Mouse (Mus musculus) midbrain, embryonic 11.5 days (tissue): ENCODE data around the gene Slc38a8. TPM values are rescaled to one million over a fixed set of nuclear protein-coding genes. Genes with fewer than 3 reads are reported as not detected.
A peak's percentile ranks its signal among the peaks of the same experiment; 100 is the strongest.

ENCODE experiments used
- ATAC-seq: fragments of 200-750 bp; cut with Nextera tagmentation; 2 replicates; pipeline ENCODE4 v1.8.0; 2017; ENCODE audit warnings: moderate TSS enrichment, moderate library complexity; ENCODE audit not compliant: low FRiP score
- DNase-seq: peaks from one replicate; pipeline ENCODE4 v3.0.0; 2015; ENCODE audit warnings: low spot score; ENCODE audit errors: missing footprints
- H3K27ac ChIP-seq: fragments of 300-500 bp; sonication (generic); 2 replicates; pipeline ENCODE4 v1.5.1; 2014; ENCODE audit warnings: low read depth, low read length
- H3K27me3 ChIP-seq: fragments of 300-500 bp; sonication (generic); 2 replicates; pipeline ENCODE4 v1.6.1; 2014; ENCODE audit warnings: mild to moderate bottlenecking, low read length, moderate library complexity, mixed read lengths; ENCODE audit not compliant: control insufficient read depth, insufficient read depth
- H3K36me3 ChIP-seq: fragments of 300-500 bp; sonication (generic); 2 replicates; pipeline ENCODE4 v1.6.1; 2014; ENCODE audit warnings: mild to moderate bottlenecking, low read length, moderate library complexity, mixed read lengths; ENCODE audit not compliant: control insufficient read depth, insufficient read depth
- H3K4me1 ChIP-seq: fragments of 300-500 bp; sonication (generic); 2 replicates; pipeline ENCODE4 v1.6.1; 2014; ENCODE audit warnings: low read length; ENCODE audit not compliant: control insufficient read depth, insufficient read depth
- H3K4me2 ChIP-seq: fragments of 300-500 bp; sonication (generic); 2 replicates; pipeline ENCODE4 v1.6.1; 2014; ENCODE audit warnings: mild to moderate bottlenecking, moderate library complexity
- H3K4me3 ChIP-seq: fragments of 300-500 bp; sonication (generic); 2 replicates; pipeline ENCODE4 v1.5.1; 2014; ENCODE audit warnings: low read depth, low read length
- H3K9ac ChIP-seq: fragments of 300-500 bp; sonication (generic); 2 replicates; pipeline ENCODE4 v1.6.1; 2014; ENCODE audit warnings: low read length
- H3K9me3 ChIP-seq: fragments of 300-500 bp; sonication (generic); 2 replicates; pipeline ENCODE4 v1.6.1; 2016; ENCODE audit warnings: low read length; ENCODE audit not compliant: control insufficient read depth
- WGBS: fragments of 180-500 bp; shearing (Covaris S2); extraction: QIAGEN DNeasy Blood & Tissue Kit; methylation state at CpG from one replicate; pipeline ENCODE4 v1.1.7; 2014; 5-methylcytosine and 5-hydroxymethylcytosine counted together
- polyA plus RNA-seq: library from polyadenylated mRNA; unstranded; fragments of >200 nt; fragmentation: Nextera tagmentation; extraction: Ambion mirVana; gene quantifications from 2 replicates; pipeline ENCODE4 v1.2.1, GENCODE M21; 2014

Slc38a8 gene
- polyA plus RNA-seq, 1 experiment from 2014 or later: not detected

DNA sequence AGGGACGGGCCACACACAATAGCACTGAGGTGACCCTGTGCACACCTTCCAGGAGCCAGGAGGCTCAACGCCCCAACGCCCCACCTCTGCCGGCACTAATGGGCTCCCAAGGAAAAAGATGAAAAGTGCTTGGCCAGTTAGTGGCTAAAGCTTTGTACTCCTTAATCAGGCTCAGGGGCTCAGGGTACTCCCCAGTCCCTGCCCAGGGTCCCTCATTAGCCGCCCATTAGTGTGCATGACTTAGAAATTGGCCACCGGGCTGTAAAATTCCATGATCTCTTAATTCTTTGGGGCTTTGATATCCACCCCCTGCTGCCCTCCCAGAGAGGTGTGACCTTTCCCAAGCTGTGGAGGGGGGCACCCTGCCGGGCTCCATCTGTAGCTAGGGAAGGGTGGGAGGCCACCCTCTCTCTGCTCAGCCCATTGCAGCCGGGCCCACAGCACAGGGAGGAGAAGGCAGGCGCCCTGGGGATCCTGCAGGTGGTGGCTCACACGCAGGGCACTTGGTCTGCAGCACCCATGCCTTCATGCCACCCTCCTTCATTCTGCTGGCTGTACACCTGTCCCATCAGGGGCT, 1.8 kb upstream of the Slc38a8 start:
- peaks cover 12% of the 10 kb centered on the region for H3K4me1 ChIP-seq

DNA sequence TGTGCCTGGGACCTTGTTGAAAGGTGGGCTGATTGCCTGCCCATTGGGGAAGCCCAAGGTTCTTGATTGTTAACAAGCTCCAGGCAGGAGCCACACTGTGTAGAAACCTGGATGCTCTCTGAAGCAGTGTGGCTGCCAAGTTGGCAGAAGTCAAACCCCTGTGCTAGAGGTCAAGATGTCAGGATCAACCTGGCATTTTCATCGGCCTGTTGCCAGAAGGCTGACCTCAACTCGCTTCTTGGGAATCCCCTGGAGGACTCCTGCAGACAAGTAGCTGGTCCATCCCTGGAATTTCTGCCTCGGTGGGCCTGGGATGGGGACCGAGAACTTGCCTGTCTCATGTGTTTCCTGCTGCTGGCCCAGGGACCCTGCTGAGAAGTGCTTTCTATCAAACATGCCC, 613 bp upstream of the Slc38a8 start:
- Histone ChIP-seq H3K27ac (no peak overlapping the region), H3K4me2 (no peak overlapping the region), H3K4me1 (peaks cover 12% of the 10 kb centered on the region), H3K36me3 (peaks cover under 1% of the 10 kb centered on the region; the same call in 1 of the 2 replicates), H3K4me3 (no peak overlapping the region), H3K9ac (no peak overlapping the region), H3K9me3 (no peaks in the 10 kb centered on the region), H3K27me3 (no peaks in the 10 kb centered on the region)
- no peak for DNase-seq
- 70% methylated on average over 4 of the region's 4 CpGs for WGBS
- ATAC-seq: no peak

More for the DNA sequence above, 1.8 kb upstream of the Slc38a8 start:
- 35% methylated on average over 10 of the region's 10 CpGs for WGBS
- 0 out of 2 replicates have a peak, but pooled peaks have one; percentile 17 for ATAC-seq
- no peaks in the 10 kb centered on the region for H3K27me3 ChIP-seq
- peaks cover 3% of the 10 kb centered on the region; the same call in 1 of the 2 replicates for H3K36me3 ChIP-seq
- DNase-seq: no peak
- no peak overlapping the region for H3K4me3 ChIP-seq
- H3K9me3 ChIP-seq: no peaks in the 10 kb centered on the region
- H3K27ac ChIP-seq: no peak overlapping the region
- no peak overlapping the region for H3K4me2 ChIP-seq
- no peak overlapping the region for H3K9ac ChIP-seq

- H3K4me3 ChIP-seq: no peak overlapping the region
- WGBS: 84% methylated on average over 2 of the region's 2 CpGs
- H3K4me2 ChIP-seq: no peak overlapping the region
- no peaks in the 10 kb centered on the region for H3K27me3 ChIP-seq
- H3K9ac ChIP-seq: no peak overlapping the region
- no peaks in the 10 kb centered on the region for H3K9me3 ChIP-seq
- DNase-seq: no peak
- no peak for ATAC-seq
- peaks cover 4% of the 10 kb centered on the region for H3K4me1 ChIP-seq
- no peak overlapping the region for H3K27ac ChIP-seq
- H3K36me3 ChIP-seq: no peaks in the 10 kb centered on the region
Observed at GRCm38 (mm10) chr8:119499836-119500235, 1.7 kb downstream of the Slc38a8 start.

- Histone ChIP-seq H3K4me1 (no peaks in the 10 kb centered on the region), H3K27me3 (no peaks in the 10 kb centered on the region), H3K9me3 (no peaks in the 10 kb centered on the region), H3K9ac (no peak overlapping the region), H3K36me3 (no peaks in the 10 kb centered on the region), H3K4me2 (no peak overlapping the region), H3K27ac (no peak overlapping the region), H3K4me3 (no peak overlapping the region)
- DNase-seq (no peak), ATAC-seq (no peak)
- WGBS: 24% methylated on average over 6 of the region's 6 CpGs
Observed at GRCm38 (mm10) chr8:119496848-119497247, 4.7 kb downstream of the Slc38a8 start.

DNA sequence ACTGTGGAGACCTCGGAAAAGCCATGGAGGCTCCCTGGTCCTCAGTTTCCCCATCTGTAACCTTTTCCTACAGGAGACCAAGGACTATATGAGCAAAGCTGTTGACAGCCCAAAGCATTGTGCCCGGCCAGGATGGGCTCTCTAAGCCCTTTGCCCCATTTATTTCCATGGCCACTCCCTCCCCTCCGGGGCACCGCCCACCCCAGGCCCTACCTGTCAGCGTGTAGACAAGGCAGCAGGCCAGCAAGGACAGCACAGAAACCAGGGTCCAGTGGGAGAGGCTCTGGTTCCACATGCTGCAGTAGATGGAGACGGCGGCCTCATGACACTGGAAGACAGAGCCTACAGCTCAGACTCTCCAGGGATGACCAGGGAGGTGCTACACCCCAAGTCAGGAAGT, 14.4 kb downstream of the Slc38a8 start:
- Histone ChIP-seq H3K4me2 (no peak overlapping the region), H3K4me1 (peaks cover 5% of the 10 kb centered on the region), H3K27me3 (no peaks in the 10 kb centered on the region), H3K36me3 (no peaks in the 10 kb centered on the region), H3K4me3 (no peak overlapping the region), H3K9me3 (no peaks in the 10 kb centered on the region), H3K27ac (no peak overlapping the region), H3K9ac (no peak overlapping the region)
- ATAC-seq: no peak
- 75% methylated on average over 7 of the region's 7 CpGs for WGBS
- DNase-seq: no peak

DNA sequence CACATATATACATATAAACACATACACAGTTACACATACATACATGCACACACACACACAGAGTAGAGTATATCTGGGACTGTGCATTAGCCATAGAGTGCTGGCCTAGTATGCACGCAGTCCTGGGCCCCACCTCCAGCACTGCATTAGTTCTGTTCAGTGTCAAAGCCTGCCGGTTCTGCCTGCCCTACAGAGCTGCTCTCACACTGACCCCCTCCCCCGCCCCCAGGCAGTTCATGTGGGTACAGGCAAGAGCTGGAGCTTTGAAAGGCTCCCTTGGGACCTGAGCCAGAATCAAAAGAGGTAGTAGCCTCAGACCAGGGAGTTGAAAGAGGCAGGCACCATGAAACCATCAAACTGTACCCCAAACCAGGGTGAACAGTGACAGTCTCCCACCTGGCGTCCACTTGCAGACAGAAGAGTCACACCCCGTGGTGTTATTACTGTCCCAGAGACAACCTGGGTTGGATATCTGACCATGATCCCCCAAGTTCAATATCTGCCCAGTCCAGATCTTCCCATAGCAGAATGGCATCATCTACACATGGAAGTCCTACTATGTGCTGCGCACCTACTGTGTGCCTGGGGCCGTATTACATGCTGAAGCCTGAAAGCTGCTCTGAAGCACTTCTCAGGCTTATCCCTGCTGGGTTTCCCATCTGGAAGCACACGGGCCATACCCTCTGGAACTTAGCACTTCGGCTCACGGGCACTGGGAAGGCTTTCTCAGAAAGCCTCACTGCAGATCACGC, 17.2 kb downstream of the Slc38a8 start:
- H3K4me1 ChIP-seq: no peaks in the 10 kb centered on the region
- no peak for DNase-seq
- H3K27ac ChIP-seq: no peak overlapping the region
- 87% methylated on average over 11 of the region's 11 CpGs for WGBS
- no peaks in the 10 kb centered on the region for H3K36me3 ChIP-seq
- H3K27me3 ChIP-seq: no peaks in the 10 kb centered on the region
- ATAC-seq: no peak
- H3K9ac ChIP-seq: no peak overlapping the region
- H3K4me2 ChIP-seq: no peak overlapping the region
- H3K4me3 ChIP-seq: no peak overlapping the region
- H3K9me3 ChIP-seq: no peaks in the 10 kb centered on the region

GRCm38 (mm10) chr8:119478684-119479083, 22.8 kb downstream of the Slc38a8 start:
- ATAC-seq: no peak
- WGBS: 32% methylated on average over 5 of the region's 5 CpGs
- no peak overlapping the region for H3K9ac ChIP-seq
- H3K36me3 ChIP-seq: no peaks in the 10 kb centered on the region
- no peaks in the 10 kb centered on the region for H3K4me1 ChIP-seq
- no peak overlapping the region for H3K4me3 ChIP-seq
- H3K9me3 ChIP-seq: no peaks in the 10 kb centered on the region
- DNase-seq: no peak
- no peaks in the 10 kb centered on the region for H3K27me3 ChIP-seq
- no peak overlapping the region for H3K27ac ChIP-seq
- H3K4me2 ChIP-seq: no peak overlapping the region

- H3K4me3 ChIP-seq: no peak overlapping the region
- no peak for ATAC-seq
- peaks cover 2% of the 10 kb centered on the region for H3K27me3 ChIP-seq
- H3K4me2 ChIP-seq: no peak overlapping the region
- H3K9me3 ChIP-seq: no peaks in the 10 kb centered on the region
- H3K4me1 ChIP-seq: peaks cover 28% of the 10 kb centered on the region
- 94% methylated on average over 8 of the region's 8 CpGs for WGBS
- no peak for DNase-seq
- H3K36me3 ChIP-seq: no peaks in the 10 kb centered on the region
- no peak overlapping the region for H3K27ac ChIP-seq
- no peak overlapping the region for H3K9ac ChIP-seq
Observed at GRCm38 (mm10) chr8:119468091-119468490, 33.4 kb downstream of the Slc38a8 start.

GRCm38 (mm10) chr8:119466794-119467193, 34.7 kb downstream of the Slc38a8 start:
- H3K4me2 ChIP-seq: no peak overlapping the region
- H3K9ac ChIP-seq: no peak overlapping the region
- peaks cover 2% of the 10 kb centered on the region for H3K27me3 ChIP-seq
- H3K9me3 ChIP-seq: no peaks in the 10 kb centered on the region
- no peak for DNase-seq
- no peak for ATAC-seq
- H3K27ac ChIP-seq: no peak overlapping the region
- WGBS: 75% methylated on average over 10 of the region's 10 CpGs
- no peak overlapping the region for H3K4me3 ChIP-seq
- H3K36me3 ChIP-seq: no peaks in the 10 kb centered on the region
- peaks cover 28% of the 10 kb centered on the region for H3K4me1 ChIP-seq
